Mouse (Mus musculus) midbrain, embryonic 14.5 days (tissue): Measurements from ENCODE around the gene Pole4. TPM values are rescaled to one million over a fixed set of nuclear protein-coding genes. Genes with fewer than 3 reads are reported as not detected.
A peak's percentile ranks its signal among the peaks of the same experiment; 100 is the strongest.

ENCODE experiments used
- ATAC-seq: fragments of 200-750 bp; cut with Nextera tagmentation; 2 replicates; pipeline ENCODE4 v1.8.0; 2017; ENCODE audit warnings: moderate number of reproducible peaks, moderate library complexity; ENCODE audit not compliant: low FRiP score, low TSS enrichment
- DNase-seq: peaks from one replicate; pipeline ENCODE4 v3.0.0-alpha.2; 2015
- H3K27ac ChIP-seq: fragments of 300-500 bp; sonication (generic); replicated peaks from 2 replicates; pipeline ENCODE4 v1.5.1; 2014; ENCODE audit warnings: mild to moderate bottlenecking, low read depth, low read length, moderate library complexity
- H3K27me3 ChIP-seq: fragments of 300-500 bp; sonication (generic); 2 replicates; pipeline ENCODE4 v1.6.1; 2014; ENCODE audit warnings: low read length, control low read depth, mixed read lengths; ENCODE audit not compliant: control insufficient read depth, insufficient read depth
- H3K36me3 ChIP-seq: fragments of 300-500 bp; sonication (generic); 2 replicates; pipeline ENCODE4 v1.6.1; 2014; ENCODE audit warnings: low read length, control low read depth; ENCODE audit not compliant: control insufficient read depth, insufficient read depth
- H3K4me1 ChIP-seq: fragments of 300-500 bp; sonication (generic); 2 replicates; pipeline ENCODE4 v1.6.1; 2014; ENCODE audit warnings: mild to moderate bottlenecking, antibody characterized with exemption, low read length, control low read depth; ENCODE audit not compliant: control insufficient read depth, insufficient read depth
- H3K4me2 ChIP-seq: fragments of 300-500 bp; sonication (generic); 2 replicates; pipeline ENCODE4 v1.6.1; 2014; ENCODE audit warnings: mild to moderate bottlenecking, low read length, moderate library complexity
- H3K4me3 ChIP-seq: fragments of 300-500 bp; sonication (generic); replicated peaks from 2 replicates; pipeline ENCODE4 v1.5.1; 2014; ENCODE audit warnings: low read depth, low read length
- H3K9ac ChIP-seq: fragments of 300-500 bp; sonication (generic); replicated peaks from 2 replicates; pipeline ENCODE4 v1.6.1; 2014; ENCODE audit warnings: mild to moderate bottlenecking, low read length, moderate library complexity
- H3K9me3 ChIP-seq: fragments of 300-500 bp; sonication (generic); 2 replicates; pipeline ENCODE4 v1.6.1; 2016; ENCODE audit warnings: low read length, control low read depth, mixed read lengths; ENCODE audit not compliant: control insufficient read depth
- WGBS: fragments of 180-500 bp; shearing (Covaris S2); extraction: QIAGEN DNeasy Blood & Tissue Kit; methylation state at CpG from one replicate; pipeline ENCODE4 v1.1.7; 2014; 5-methylcytosine and 5-hydroxymethylcytosine counted together
- polyA plus RNA-seq: library from polyadenylated mRNA; unstranded; fragments of >200 nt; fragmentation: Nextera tagmentation; extraction: Ambion mirVana; gene quantifications from 2 replicates; pipeline ENCODE4 v1.2.1, GENCODE M21; 2014

The Pole4 gene
- polyA plus RNA-seq, 1 experiment from 2014 or later, result 119 TPM

- peak; percentile 10 for DNase-seq
Measured at GRCm38 (mm10) chr6:82589387-82589786, 115.8 kb downstream of the Pole4 start.

GRCm38 (mm10) chr6:82585396-82585795 lies 119.8 kb downstream of the Pole4 start:
- Histone ChIP-seq H3K9ac (no peak overlapping the region), H3K27ac (no peak overlapping the region), H3K27me3 (no peaks in the 10 kb centered on the region), H3K9me3 (no peaks in the 10 kb centered on the region), H3K4me1 (no peaks in the 10 kb centered on the region), H3K36me3 (no peaks in the 10 kb centered on the region), H3K4me3 (no peak overlapping the region), H3K4me2 (no peak overlapping the region)
- WGBS, result 62% methylated on average over 5 of the region's 6 CpGs
- ATAC-seq (no peak), DNase-seq (no peak)

More at GRCm38 (mm10) chr6:82589387-82589786, 115.8 kb downstream of the Pole4 start:
- H3K27ac ChIP-seq, result no peak overlapping the region
- no peaks in the 10 kb centered on the region for H3K4me1 ChIP-seq
- no peak overlapping the region for H3K9ac ChIP-seq
- no peaks in the 10 kb centered on the region for H3K36me3 ChIP-seq
- no peak for ATAC-seq
- H3K9me3 ChIP-seq, result no peaks in the 10 kb centered on the region
- H3K27me3 ChIP-seq, result no peaks in the 10 kb centered on the region
- H3K4me3 ChIP-seq, result no peak overlapping the region
- H3K4me2 ChIP-seq, result no peak overlapping the region
- WGBS, result 56% methylated on average over 7 of the region's 7 CpGs

GRCm38 (mm10) chr6:82575445-82575844 lies 129.7 kb downstream of the Pole4 start:
- Histone ChIP-seq H3K4me2 (no peak overlapping the region), H3K27me3 (no peaks in the 10 kb centered on the region), H3K9me3 (no peaks in the 10 kb centered on the region), H3K27ac (no peak overlapping the region), H3K9ac (no peak overlapping the region), H3K4me3 (no peak overlapping the region), H3K4me1 (no peaks in the 10 kb centered on the region), H3K36me3 (no peaks in the 10 kb centered on the region)
- no peak for ATAC-seq
- no peak for DNase-seq
- WGBS, result 91% methylated on average over 5 of the region's 5 CpGs

Other genes with a start within 250 kb of the Pole4 start
- gene Hk2, start 69.1 kb upstream of the Pole4 start, polyA plus RNA-seq, result 2.4 and 4.0 TPM in 2 replicates
- 11.3 and 11.5 TPM in 2 replicates for gene Sema4f, start 234.4 kb upstream of the Pole4 start, polyA plus RNA-seq
- gene M1ap, start 241.5 kb upstream of the Pole4 start, polyA plus RNA-seq, result 0.28 TPM in 1 of 2 replicates, not detected in the other